29 mouse cellular contexts compared by ENCODE assay signal in the genomic region with DNA sequence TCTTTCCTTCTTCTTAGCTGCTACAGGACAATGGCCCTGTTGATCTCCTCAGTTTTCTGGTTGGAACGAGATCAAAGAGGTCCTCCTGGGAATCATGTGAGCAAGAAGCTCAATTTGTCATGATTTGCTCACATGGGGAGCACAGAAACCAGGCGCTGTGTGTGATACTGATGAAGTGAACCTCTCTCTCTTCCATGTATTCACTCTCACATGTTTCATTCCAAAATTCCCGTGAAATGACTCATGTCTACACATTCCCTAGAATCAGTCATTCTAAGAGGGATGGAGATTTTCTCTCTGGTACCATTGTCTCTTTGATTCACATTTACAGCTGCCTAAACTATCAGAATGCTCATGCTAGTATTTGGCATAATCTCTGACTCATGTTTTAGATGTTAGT. TPM values are rescaled to one million over a fixed set of nuclear protein-coding genes. Genes with fewer than 3 reads are reported as not detected.
"Had no signal": no experiment of that assay in that cellular context is flagged by ENCODE, and none has a peak within 500 bp of the region (broad histone marks: within the 10 kb centered on the region; RNA-seq: fewer than 3 reads in every experiment).

No protein-coding gene starts in this region.

- H3K9me3 ChIP-seq: limb, embryonic 12.5 days; limb, embryonic 15.5 days; lung, embryonic 15.5 days; neural tube, embryonic 12.5 days; neural tube, embryonic 15.5 days; stomach, embryonic 15.5 days had no signal

- H3K4me2 ChIP-seq: limb, embryonic 12.5 days; limb, embryonic 15.5 days; liver, embryonic 11.5 days; lung, embryonic 15.5 days; midbrain, embryonic 11.5 days; neural tube, embryonic 12.5 days; neural tube, embryonic 15.5 days; stomach, embryonic 15.5 days had no signal

- DNase-seq: kidney, adult 18-20 months; kidney, postnatal 25 days; layer of hippocampus, postnatal 36 days; left cerebral cortex, postnatal 4 days; liver, postnatal 0 days; lung, postnatal 10 days; lung, postnatal 36 days; midbrain, embryonic 14.5 days; right cerebral cortex, adult 18-20 months; right cerebral cortex, postnatal 14 days; right cerebral cortex, postnatal 4 days; thymus, postnatal 25 days had no signal

- ATAC-seq: liver, postnatal 0 days had no signal

- H3K4me1 ChIP-seq: limb, embryonic 12.5 days; limb, embryonic 15.5 days; lung, embryonic 15.5 days; megakaryocyte, embryonic 14.5 days; neural tube, embryonic 12.5 days; neural tube, embryonic 15.5 days; stomach, embryonic 15.5 days had no signal

- H3K9ac ChIP-seq: limb, embryonic 12.5 days; limb, embryonic 15.5 days; liver, embryonic 14.5 days; liver, postnatal 0 days; lung, embryonic 15.5 days; neural tube, embryonic 12.5 days; neural tube, embryonic 15.5 days; stomach, embryonic 15.5 days had no signal

- H3K4me3 ChIP-seq: left cerebral cortex, adult 2 months; limb, embryonic 12.5 days; limb, embryonic 15.5 days; lung, embryonic 15.5 days; megakaryocyte, embryonic 14.5 days; neural tube, embryonic 12.5 days; neural tube, embryonic 15.5 days; stomach, embryonic 15.5 days had no signal

- H3K27me3 ChIP-seq: limb, embryonic 12.5 days; limb, embryonic 15.5 days; lung, embryonic 15.5 days; megakaryocyte, embryonic 14.5 days; neural tube, embryonic 12.5 days; neural tube, embryonic 15.5 days; stomach, embryonic 15.5 days had no signal

- H3K36me3 ChIP-seq: limb, embryonic 12.5 days; limb, embryonic 15.5 days; lung, embryonic 15.5 days; neural tube, embryonic 12.5 days; neural tube, embryonic 15.5 days; stomach, embryonic 15.5 days had no signal

- H3K27ac ChIP-seq: kidney, postnatal 0 days; left cerebral cortex, adult 2 months; limb, embryonic 12.5 days; limb, embryonic 15.5 days; liver, embryonic 14.5 days; lung, embryonic 15.5 days; neural tube, embryonic 12.5 days; neural tube, embryonic 15.5 days; stomach, embryonic 15.5 days had no signal

RNA-seq across cellular contexts. Expression of a gene that starts 1.4 kb away (rescaled TPM):
- polyA plus RNA-seq: kidney, embryonic 14.5 days; kidney, postnatal 0 days; large intestine, adult 2 months; limb, embryonic 12.5 days; limb, embryonic 15.5 days; liver, embryonic 11.5 days; liver, embryonic 14.5 days; liver, postnatal 0 days; lung, embryonic 15.5 days; midbrain, embryonic 11.5 days; midbrain, embryonic 14.5 days; midbrain, postnatal 0 days; neural tube, embryonic 12.5 days; neural tube, embryonic 15.5 days; stomach, embryonic 15.5 days; thymus, postnatal 0 days; urinary bladder, adult 2 months had no signal

RNA-seq across cellular contexts. Expression of a gene that starts 19.2 kb away (rescaled TPM):
- polyA plus RNA-seq: kidney, embryonic 14.5 days; kidney, postnatal 0 days; large intestine, adult 2 months; limb, embryonic 15.5 days; liver, embryonic 11.5 days; liver, embryonic 14.5 days; liver, postnatal 0 days; lung, embryonic 15.5 days; midbrain, embryonic 11.5 days; midbrain, embryonic 14.5 days; midbrain, postnatal 0 days; neural tube, embryonic 12.5 days; neural tube, embryonic 15.5 days; stomach, embryonic 15.5 days; thymus, postnatal 0 days; urinary bladder, adult 2 months had no signal

RNA-seq across cellular contexts. Expression of a gene that starts 21.1 kb away (rescaled TPM):
- polyA plus RNA-seq: kidney, embryonic 14.5 days; kidney, postnatal 0 days; large intestine, adult 2 months; limb, embryonic 12.5 days; limb, embryonic 15.5 days; liver, embryonic 11.5 days; liver, embryonic 14.5 days; liver, postnatal 0 days; lung, embryonic 15.5 days; midbrain, embryonic 11.5 days; midbrain, embryonic 14.5 days; midbrain, postnatal 0 days; neural tube, embryonic 12.5 days; neural tube, embryonic 15.5 days; stomach, embryonic 15.5 days; thymus, postnatal 0 days; urinary bladder, adult 2 months had no signal

RNA-seq across cellular contexts. Expression of a gene that starts 35.2 kb away (rescaled TPM):
- polyA plus RNA-seq: kidney, embryonic 14.5 days; kidney, postnatal 0 days; large intestine, adult 2 months; limb, embryonic 12.5 days; limb, embryonic 15.5 days; liver, embryonic 11.5 days; liver, embryonic 14.5 days; liver, postnatal 0 days; lung, embryonic 15.5 days; midbrain, embryonic 11.5 days; midbrain, embryonic 14.5 days; midbrain, postnatal 0 days; neural tube, embryonic 12.5 days; neural tube, embryonic 15.5 days; stomach, embryonic 15.5 days; thymus, postnatal 0 days; urinary bladder, adult 2 months had no signal

RNA-seq across cellular contexts. Expression of a gene that starts 53.2 kb away (rescaled TPM):
- polyA plus RNA-seq: kidney, embryonic 14.5 days; kidney, postnatal 0 days; large intestine, adult 2 months; limb, embryonic 12.5 days; limb, embryonic 15.5 days; liver, embryonic 11.5 days; liver, embryonic 14.5 days; liver, postnatal 0 days; lung, embryonic 15.5 days; midbrain, embryonic 11.5 days; midbrain, embryonic 14.5 days; midbrain, postnatal 0 days; neural tube, embryonic 12.5 days; neural tube, embryonic 15.5 days; stomach, embryonic 15.5 days; thymus, postnatal 0 days; urinary bladder, adult 2 months had no signal
